Comparison of ENCODE assay signal across 1 mouse cellular context in the genomic region with DNA sequence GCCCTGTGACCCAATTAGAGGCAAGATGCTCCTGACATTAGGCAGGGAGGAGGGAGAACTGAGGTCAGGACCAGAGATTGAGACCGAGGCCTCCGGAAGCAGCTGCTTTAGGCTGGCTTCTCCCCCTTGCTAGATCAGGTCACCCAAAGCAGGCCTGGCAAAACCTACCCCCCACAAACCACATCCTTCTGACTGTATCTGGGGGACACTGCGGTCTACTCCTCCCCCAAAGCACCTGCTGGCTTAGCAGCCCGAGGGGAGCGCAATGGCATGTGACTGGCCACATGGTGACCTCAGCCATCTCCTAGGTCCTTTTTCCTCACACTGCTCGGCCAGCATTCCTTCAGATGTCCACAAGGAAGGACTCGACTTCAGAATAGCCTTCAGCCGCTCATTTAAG.
TF ChIP-seq lines count a peak whose summit lies in the region.

No protein-coding gene starts in this region.

TF ChIP-seq in CH12.LX, 34 proteins besides CTCF, POLR2A, EP300 and RAD21 (continued from another document):
- TF ChIP-seq ZNF384 (IDR thresholded peaks at IDR 0.05; ENCODE audit: low read depth, low read length) (0 out of 2 replicates have a peak, but pooled peaks have one; percentile 16), ZMIZ1 (IDR thresholded peaks at IDR 0.05; ENCODE audit: low read depth, low read length) (no peak), JUN (IDR thresholded peaks at IDR 0.05; ENCODE audit: insufficient read depth, low read depth, low read length) (0 out of 2 replicates have a peak, but pooled peaks have one; percentile 9), ETS1 (conservative IDR thresholded peaks at IDR 0.05; ENCODE audit: low read depth, low read length) (peak; percentile 98), MAX (IDR thresholded peaks at IDR 0.05; ENCODE audit: low read length) (peak; percentile 92), UBTF (IDR thresholded peaks at IDR 0.05; ENCODE audit: low read depth, low read length) (no peak), TCF12 (IDR thresholded peaks at IDR 0.05; ENCODE audit: low read depth, low read length) (peak; percentile 99), HCFC1 (IDR thresholded peaks at IDR 0.05; ENCODE audit: low read depth, low read length) (peak; percentile 45; the same call in 1 of the 2 replicates), USF1 (IDR thresholded peaks at IDR 0.05; ENCODE audit: low read depth, low read length) (peak; percentile 51), E2F4 (IDR thresholded peaks at IDR 0.05; ENCODE audit: insufficient replicate concordance, low read depth, low read length) (no peak), RCOR1 (conservative IDR thresholded peaks at IDR 0.05; ENCODE audit: low read depth, low read length) (peak; percentile 64; the same call in 1 of the 2 replicates), ZC3H11A (IDR thresholded peaks at IDR 0.05; ENCODE audit: low read depth, low read length) (no peak), JUND (conservative IDR thresholded peaks at IDR 0.05; ENCODE audit: low read depth, low read length) (0 out of 2 replicates have a peak, but pooled peaks have one; percentile 22), GABPA (IDR thresholded peaks at IDR 0.05; ENCODE audit: insufficient replicate concordance, low read depth, low read length) (no peak), MXI1 (IDR thresholded peaks at IDR 0.05; ENCODE audit: low read depth, low read length) (peak; percentile 62), SMC3 (IDR thresholded peaks at IDR 0.05; ENCODE audit: low read depth, low read length) (no peak), MAFK (IDR thresholded peaks at IDR 0.05; ENCODE audit: insufficient replicate concordance, low read length) (peak; percentile 75), MEF2A (IDR thresholded peaks at IDR 0.05; ENCODE audit: borderline replicate concordance, low read depth, low read length) (peak; percentile 86), MYC (IDR thresholded peaks at IDR 0.05; ENCODE audit: low read depth, low read length) (peak; percentile 90), CHD1 (IDR thresholded peaks at IDR 0.05; ENCODE audit: low read depth, low read length) (no peak), USF2 (conservative IDR thresholded peaks at IDR 0.05; ENCODE audit: low read depth, low read length) (0 out of 2 replicates have a peak, but pooled peaks have one; percentile 17), BHLHE40 (IDR thresholded peaks at IDR 0.05; ENCODE audit: low read depth, low read length) (peak; percentile 98), IRF4 (IDR thresholded peaks at IDR 0.05; ENCODE audit: low read depth, low read length) (peak; percentile 75), CHD2 (IDR thresholded peaks at IDR 0.05; ENCODE audit: low read length) (peak; percentile 87), KAT2A (IDR thresholded peaks at IDR 0.05; ENCODE audit: insufficient replicate concordance, low read length) (0 out of 2 replicates have a peak, but pooled peaks have one; percentile 12), NELFE (IDR thresholded peaks at IDR 0.05; ENCODE audit: low read depth, low read length) (no peak), TBP (conservative IDR thresholded peaks at IDR 0.05; ENCODE audit: low read depth, low read length) (no peak; the same call in 1 of the 2 replicates), NRF1 (IDR thresholded peaks at IDR 0.05; ENCODE audit: low read depth, low read length) (0 out of 2 replicates have a peak, but pooled peaks have one; percentile 23), MAZ (IDR thresholded peaks at IDR 0.05; ENCODE audit: low read depth, low read length) (peak; percentile 81), POLR2AphosphoS2 (IDR thresholded peaks at IDR 0.05; ENCODE audit: low read depth, low read length) (no peak), ZKSCAN1 (IDR thresholded peaks at IDR 0.05; ENCODE audit: borderline replicate concordance, low read depth, low read length) (no peak)
